Mouse (Mus musculus) embryonic facial prominence, embryonic 14.5 days (tissue): ENCODE measurements around the gene Traf2. TPM values are rescaled to one million over a fixed set of nuclear protein-coding genes. Genes with fewer than 3 reads are reported as not detected.

ENCODE experiments used
- ATAC-seq: fragments of 200-750 bp; cut with Nextera tagmentation; 2 replicates; pipeline ENCODE4 v1.8.0; 2017; ENCODE audit warnings: low read depth, moderate number of reproducible peaks, moderate TSS enrichment
- DNase-seq: peaks from one replicate; pipeline ENCODE4 v3.0.0-alpha.2; 2015; ENCODE audit warnings: low spot score
- H3K27ac ChIP-seq: fragments of 300-500 bp; sonication (generic); replicated peaks from 2 replicates; pipeline ENCODE4 v1.5.1; 2014; ENCODE audit warnings: low read depth, mild to moderate bottlenecking, low read length, moderate library complexity
- H3K27me3 ChIP-seq: fragments of 300-500 bp; sonication (generic); replicated peaks from 2 replicates; pipeline ENCODE4 v1.6.1; 2014; ENCODE audit warnings: low read length; ENCODE audit not compliant: control insufficient read depth, insufficient read depth
- H3K36me3 ChIP-seq: fragments of 300-500 bp; sonication (generic); 2 replicates; pipeline ENCODE4 v1.6.1; 2014; ENCODE audit warnings: low read length, mixed read lengths; ENCODE audit not compliant: control insufficient read depth, insufficient read depth
- H3K4me1 ChIP-seq: fragments of 300-500 bp; sonication (generic); 2 replicates; pipeline ENCODE4 v1.6.1; 2014; ENCODE audit warnings: antibody characterized with exemption, low read length; ENCODE audit not compliant: control insufficient read depth, insufficient read depth
- H3K4me2 ChIP-seq: fragments of 300-500 bp; sonication (generic); 2 replicates; pipeline ENCODE4 v1.6.1; 2014; ENCODE audit warnings: low read depth, mild to moderate bottlenecking, low read length, moderate library complexity, mixed read lengths
- H3K4me3 ChIP-seq: fragments of 300-500 bp; sonication (generic); 2 replicates; pipeline ENCODE4 v1.5.1; 2014; ENCODE audit warnings: low read depth, mild to moderate bottlenecking, low read length
- H3K9ac ChIP-seq: fragments of 300-500 bp; sonication (generic); 2 replicates; pipeline ENCODE4 v1.6.1; 2014; ENCODE audit warnings: low read depth, mild to moderate bottlenecking, low read length, moderate library complexity, mixed read lengths
- H3K9me3 ChIP-seq: fragments of 300-500 bp; sonication (generic); 2 replicates; pipeline ENCODE4 v1.6.1; 2016; ENCODE audit warnings: low read length; ENCODE audit not compliant: control insufficient read depth
- WGBS: fragments of 180-500 bp; shearing (Covaris S2); extraction: QIAGEN DNeasy Blood & Tissue Kit; methylation state at CpG from one replicate; pipeline ENCODE4 v1.1.7; 2014; 5-methylcytosine and 5-hydroxymethylcytosine counted together
- polyA plus RNA-seq: library from polyadenylated mRNA; unstranded; fragments of >200 nt; fragmentation: Nextera tagmentation; extraction: Ambion mirVana; gene quantifications from 2 replicates; pipeline ENCODE4 v1.2.1, GENCODE M21; 2014

Traf2 gene
- polyA plus RNA-seq, 1 experiment from 2014 or later, result 30.0 TPM

- Histone ChIP-seq H3K4me2 (no peak overlapping the region), H3K4me1 (peaks cover 2% of the 10 kb centered on the region), H3K36me3 (peaks cover 32% of the 10 kb centered on the region), H3K27ac (no peak overlapping the region), H3K4me3 (no peak overlapping the region), H3K9me3 (no peaks in the 10 kb centered on the region), H3K9ac (no peak overlapping the region), H3K27me3 (no peaks in the 10 kb centered on the region)
- ATAC-seq (peak; percentile 35; the same call in 1 of the 2 replicates), DNase-seq (peak; percentile 21)
- WGBS, result 34% methylated on average over 5 of the region's 5 CpGs
Measured at GRCm38 (mm10) chr2:25506964-25507363, 39.8 kb downstream of the Traf2 start.

GRCm38 (mm10) chr2:25505860-25506259 is 40.9 kb downstream of the Traf2 start:
- Histone ChIP-seq H3K9me3 (no peaks in the 10 kb centered on the region), H3K4me3 (no peak overlapping the region), H3K9ac (no peak overlapping the region), H3K27me3 (no peaks in the 10 kb centered on the region), H3K27ac (no peak overlapping the region), H3K36me3 (peaks cover 32% of the 10 kb centered on the region), H3K4me2 (no peak overlapping the region), H3K4me1 (peaks cover 9% of the 10 kb centered on the region)
- DNase-seq, result no peak
- 93% methylated on average over 4 of the region's 4 CpGs for WGBS
- no peak for ATAC-seq

- Histone ChIP-seq H3K4me1 (peaks cover 9% of the 10 kb centered on the region), H3K36me3 (peaks cover 32% of the 10 kb centered on the region), H3K27me3 (no peaks in the 10 kb centered on the region), H3K9ac (no peak overlapping the region), H3K4me2 (no peak overlapping the region), H3K27ac (no peak overlapping the region), H3K9me3 (no peaks in the 10 kb centered on the region), H3K4me3 (no peak overlapping the region)
- no peak for DNase-seq
- no peak for ATAC-seq
- 100% methylated on average over 1 of the region's 1 CpGs for WGBS
Measured at GRCm38 (mm10) chr2:25505000-25505399, 41.7 kb downstream of the Traf2 start.

GRCm38 (mm10) chr2:25504538-25504937 is 42.2 kb downstream of the Traf2 start:
- no peaks in the 10 kb centered on the region for H3K27me3 ChIP-seq
- no peak overlapping the region for H3K9ac ChIP-seq
- H3K9me3 ChIP-seq, result no peaks in the 10 kb centered on the region
- no peak for ATAC-seq
- H3K4me1 ChIP-seq, result peaks cover 9% of the 10 kb centered on the region
- H3K4me2 ChIP-seq, result no peak overlapping the region
- H3K27ac ChIP-seq, result no peak overlapping the region
- DNase-seq, result no peak
- 96% methylated on average over 19 of the region's 19 CpGs for WGBS
- no peak overlapping the region for H3K4me3 ChIP-seq
- H3K36me3 ChIP-seq, result peaks cover 32% of the 10 kb centered on the region

- Histone ChIP-seq H3K4me1 (peaks cover 9% of the 10 kb centered on the region), H3K27me3 (no peaks in the 10 kb centered on the region), H3K27ac (no peak overlapping the region), H3K9me3 (no peaks in the 10 kb centered on the region), H3K4me2 (no peak overlapping the region), H3K9ac (no peak overlapping the region), H3K4me3 (no peak overlapping the region), H3K36me3 (peaks cover 32% of the 10 kb centered on the region)
- DNase-seq (no peak), ATAC-seq (no peak)
- 68% methylated on average over 3 of the region's 3 CpGs for whole genome bisulfite sequencing
Measured at GRCm38 (mm10) chr2:25502726-25503125, 44.0 kb downstream of the Traf2 start.

- no peaks in the 10 kb centered on the region for H3K27me3 ChIP-seq
- H3K9me3 ChIP-seq, result no peaks in the 10 kb centered on the region
- peak within 1 kb of the TSS; percentile 93 for H3K9ac ChIP-seq
- peaks cover 9% of the 10 kb centered on the region for H3K4me1 ChIP-seq
- peak within 1 kb of the TSS; percentile 66 for H3K27ac ChIP-seq
- 77% methylated on average over 19 of the region's 20 CpGs for whole genome bisulfite sequencing
- H3K36me3 ChIP-seq, result peaks cover 32% of the 10 kb centered on the region
- DNase-seq, result no peak
- no peak for ATAC-seq
- H3K4me3 ChIP-seq, result peak within 1 kb of the TSS; percentile 76
- H3K4me2 ChIP-seq, result peak within 1 kb of the TSS; percentile 94
Measured at GRCm38 (mm10) chr2:25501593-25502486, 44.9 kb downstream of the Traf2 start, which contains the start of gene C8g. TSS of gene C8g (minus strand) at chr2:25501719.

GRCm38 (mm10) chr2:25500576-25501405 is 45.9 kb downstream of the Traf2 start, which contains the start of gene Fbxw5:
TSS of gene Fbxw5 (plus strand) at chr2:25500750.
- under 1% methylated on average over 27 of the region's 44 CpGs for WGBS
- peak; percentile 92 for ATAC-seq
- peak; percentile 98 for DNase-seq

GRCm38 (mm10) chr2:25500071-25500575 is 46.6 kb downstream of the Traf2 start:
- Histone ChIP-seq H3K4me2 (peak overlapping the region; percentile 94), H3K4me3 (peak overlapping the region; percentile 76), H3K27me3 (no peaks in the 10 kb centered on the region), H3K9me3 (no peaks in the 10 kb centered on the region), H3K9ac (peak overlapping the region; percentile 93), H3K36me3 (peaks cover 22% of the 10 kb centered on the region), H3K27ac (no peak overlapping the region), H3K4me1 (peaks cover 9% of the 10 kb centered on the region)
- 68% methylated on average over 6 of the region's 6 CpGs for WGBS
- 0 out of 2 replicates have a peak, but pooled peaks have one; percentile 2 for ATAC-seq
- no peak for DNase-seq

More at GRCm38 (mm10) chr2:25500576-25501405, 45.9 kb downstream of the Traf2 start, which contains the start of gene Fbxw5:
- no peaks in the 10 kb centered on the region for H3K27me3 ChIP-seq
- peak within 1 kb of the TSS; percentile 66 for H3K27ac ChIP-seq
- peak within 1 kb of the TSS; percentile 93 for H3K9ac ChIP-seq
- peak within 1 kb of the TSS; percentile 94 for H3K4me2 ChIP-seq
- H3K4me1 ChIP-seq, result peaks cover 9% of the 10 kb centered on the region
- peak within 1 kb of the TSS; percentile 76 for H3K4me3 ChIP-seq
- no peaks in the 10 kb centered on the region for H3K9me3 ChIP-seq
- peaks cover 29% of the 10 kb centered on the region for H3K36me3 ChIP-seq
